Mouse (Mus musculus) layer of hippocampus, adult 9-11 months (tissue): Measurements from ENCODE around the gene Birc2.

Source experiments
- DNase-seq: peaks from one replicate; pipeline ENCODE4 v3.0.0; 2022

The Birc2 gene

DNA sequence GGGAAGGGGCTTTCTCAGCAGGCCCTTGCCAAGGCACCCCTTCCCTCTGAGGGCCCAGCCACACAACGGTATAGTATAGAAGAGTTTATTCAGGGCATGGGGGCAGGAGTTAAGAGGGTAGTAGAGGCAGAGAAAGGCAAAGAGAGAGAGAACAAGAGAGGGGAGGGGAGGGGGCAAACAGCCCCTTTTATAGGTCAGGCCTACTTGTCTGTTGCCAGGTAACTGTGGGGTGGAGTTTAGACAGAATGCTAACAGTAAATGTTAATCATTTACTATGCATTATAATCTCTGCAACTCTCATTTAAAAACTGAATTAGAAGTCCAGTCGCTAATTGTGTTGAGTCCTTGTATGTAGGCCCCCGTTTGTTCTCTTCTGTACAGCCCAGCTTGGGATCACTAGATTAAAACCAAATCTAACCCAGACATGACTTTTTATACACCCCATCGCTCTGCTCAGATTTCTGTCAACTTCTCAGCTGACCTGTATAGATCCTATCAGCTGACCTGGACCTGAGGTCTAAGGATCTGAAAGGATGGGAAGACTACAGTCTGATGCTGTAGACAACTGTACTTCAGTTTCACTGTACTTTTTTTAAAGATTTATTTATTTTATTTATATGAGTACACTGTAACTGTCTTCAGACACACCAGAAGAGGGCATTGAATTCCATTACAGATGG, 8.5 kb upstream of the Birc2 start:
- DNase-seq: no peak

DNA sequence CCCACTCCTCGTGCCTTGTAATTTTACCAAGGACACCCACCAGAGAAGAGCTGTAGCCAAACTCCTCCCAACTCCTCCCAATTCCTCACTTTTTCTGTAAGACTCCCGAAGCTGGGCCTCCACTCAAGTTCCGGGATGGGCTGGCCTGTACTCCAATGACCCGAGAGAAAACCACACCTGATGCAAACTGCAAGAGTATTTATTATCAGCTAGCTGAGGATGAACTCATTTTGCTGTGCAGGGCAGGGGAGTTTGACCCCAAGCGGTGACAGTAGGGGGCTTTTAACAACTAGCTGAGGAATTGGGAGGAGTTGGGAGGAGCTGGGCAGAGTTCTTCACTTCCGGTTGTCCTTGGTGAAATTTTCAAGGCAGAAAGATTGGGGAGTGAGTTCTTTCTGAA, 4.4 kb upstream of the Birc2 start:
- DNase-seq: no peak

DNA sequence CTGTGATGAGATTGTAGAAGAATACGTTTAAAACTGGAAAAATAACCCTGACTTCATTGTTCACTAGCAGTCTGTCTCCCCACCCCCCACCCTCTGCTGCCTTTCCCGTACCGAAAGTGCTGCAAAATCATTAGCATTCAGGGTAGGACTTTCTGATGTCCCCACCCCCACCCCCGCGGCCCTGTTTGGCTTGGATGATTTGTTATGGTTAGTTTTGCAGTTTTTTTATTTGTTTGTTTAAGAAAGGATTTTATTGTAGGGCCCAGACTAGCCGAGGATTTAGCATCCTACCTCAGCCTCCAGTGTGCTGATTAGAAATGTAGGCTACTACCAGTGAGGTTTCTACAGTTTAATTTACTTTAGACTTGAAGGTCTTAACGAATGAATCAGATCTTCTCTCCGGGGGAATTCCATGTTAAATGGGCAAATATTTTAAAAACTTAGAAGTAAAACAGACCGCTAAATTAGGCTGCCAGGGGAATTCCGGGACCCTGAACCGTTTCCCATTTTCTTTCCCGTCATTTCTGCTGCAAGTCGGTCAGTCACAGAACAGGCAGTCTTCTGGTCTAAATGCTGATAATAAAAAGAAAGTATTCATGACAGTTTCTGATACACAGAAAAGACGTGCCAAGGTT, 1.1 kb upstream of the Birc2 start:
- no peak for DNase-seq

DNA sequence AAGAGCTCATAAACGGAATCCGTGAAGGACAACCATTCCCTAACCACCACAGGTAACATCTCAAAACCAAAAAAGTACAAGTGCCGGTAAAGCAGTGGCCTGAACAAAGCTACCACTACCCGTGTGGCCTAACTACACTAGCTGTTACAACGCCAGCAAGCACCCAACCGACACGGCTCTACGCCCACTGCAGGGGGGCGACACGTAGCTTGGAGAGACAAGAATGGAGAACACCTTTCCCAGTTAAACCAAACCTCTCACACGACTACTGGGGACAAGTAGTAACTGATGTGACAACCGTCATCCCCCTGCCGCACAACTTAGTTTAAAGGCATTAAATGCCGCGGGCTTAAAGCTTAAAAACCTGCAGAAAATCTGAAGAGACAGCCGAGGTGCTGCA, 533 bp downstream of the Birc2 start:
- DNase-seq: peak; percentile 16

DNA sequence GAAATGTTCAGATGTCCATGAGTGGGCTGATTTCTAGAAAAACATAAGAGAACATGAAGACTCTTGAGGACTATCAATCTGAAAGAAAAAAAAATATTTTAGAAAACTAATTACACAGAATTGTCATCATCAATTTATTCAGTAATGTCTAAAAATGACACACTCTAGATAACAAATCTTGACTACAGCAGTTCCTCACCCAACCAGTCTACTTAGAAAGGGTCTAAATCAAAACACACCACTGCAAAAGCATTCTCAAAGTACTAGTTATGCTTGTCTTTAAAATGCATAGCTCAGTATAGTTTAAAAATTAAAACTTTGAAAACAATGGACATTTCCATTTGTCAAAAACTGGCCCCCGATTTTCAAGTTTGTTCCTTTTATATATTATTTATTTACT, 1.6 kb downstream of the Birc2 start:
- DNase-seq: no peak

DNA sequence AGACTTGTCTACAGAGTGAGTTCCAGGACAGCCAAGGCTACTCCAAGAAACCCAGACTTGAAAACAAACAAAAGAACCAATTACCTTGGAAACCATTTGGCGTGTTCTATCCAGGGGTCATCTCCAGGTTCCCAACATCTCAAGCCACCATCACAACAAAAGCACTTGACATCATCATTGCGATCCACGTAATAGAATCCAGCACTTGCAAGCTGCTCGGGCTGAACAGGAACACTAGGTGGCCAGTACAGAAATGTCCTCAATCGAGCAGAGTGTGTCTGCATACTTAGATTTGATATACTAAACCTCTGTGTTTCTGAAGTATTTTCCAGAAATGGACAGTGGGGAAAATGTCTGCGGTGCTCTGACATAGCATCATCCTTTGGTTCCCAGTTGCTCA, 3.4 kb downstream of the Birc2 start:
- DNase-seq: no peak

DNA sequence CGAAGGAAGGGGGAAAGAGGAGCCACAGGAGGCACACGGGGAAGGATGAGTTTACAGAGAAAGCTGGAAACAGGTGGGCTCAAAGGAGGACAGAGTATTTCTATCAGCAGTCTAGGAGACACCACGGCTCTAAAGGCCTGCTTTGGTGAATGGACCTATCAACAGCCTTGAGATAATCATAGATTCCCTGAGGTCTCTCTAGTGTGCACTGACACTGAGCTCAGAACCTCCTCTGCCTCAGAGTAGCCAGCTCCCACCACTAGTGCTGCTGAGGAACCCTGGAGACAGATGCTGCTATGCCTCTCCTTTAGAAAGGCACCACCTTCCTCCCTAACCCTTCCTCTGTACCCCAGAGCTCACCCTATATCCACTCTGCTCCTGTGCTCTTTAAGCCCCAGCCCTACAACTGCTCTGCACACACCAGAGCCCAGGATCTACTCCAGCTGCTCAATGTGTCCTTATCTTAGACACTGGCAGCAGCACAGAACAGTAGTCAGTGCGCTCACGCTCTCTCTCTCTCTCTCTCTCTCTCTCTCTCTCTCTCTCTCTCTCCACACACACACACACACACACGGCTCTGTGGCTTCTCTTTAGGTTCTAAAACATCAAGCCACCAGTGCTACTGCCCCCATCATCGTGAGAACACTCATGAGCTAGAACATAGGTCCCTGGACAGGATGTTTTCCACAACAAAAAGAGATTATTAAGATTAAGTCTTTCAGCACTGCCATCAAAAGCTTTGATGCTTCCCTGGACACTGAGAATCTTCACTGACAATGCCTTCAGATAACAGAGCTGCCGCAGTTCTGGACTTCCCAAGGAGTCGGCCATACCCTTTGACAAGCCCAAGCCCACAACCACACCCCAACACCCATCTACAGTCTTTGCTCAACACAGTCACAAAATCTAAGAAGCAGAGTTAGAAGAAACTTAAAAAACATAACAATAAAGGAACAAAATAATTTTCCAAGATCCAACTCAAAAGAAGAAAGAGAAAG, 7.0 kb downstream of the Birc2 start:
- no peak for DNase-seq

DNA sequence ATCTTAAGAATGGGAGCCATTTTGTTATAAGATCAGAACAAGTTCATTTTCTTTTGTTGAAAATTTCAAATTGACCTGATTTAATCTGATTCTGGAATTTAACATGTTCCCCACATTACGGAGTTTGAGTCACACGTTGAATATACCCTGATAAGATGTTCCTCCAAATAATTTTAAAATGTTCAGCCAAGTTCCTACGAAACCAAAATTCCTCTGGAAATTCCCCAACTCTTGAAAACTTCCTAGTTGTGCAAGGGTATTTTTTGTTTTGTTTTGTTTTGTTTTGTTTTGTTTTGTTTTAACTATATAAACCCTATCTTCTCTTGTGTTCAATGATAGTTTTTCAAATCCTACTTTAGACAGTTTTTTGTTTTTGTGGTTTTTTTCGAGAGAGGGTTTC, 8.2 kb downstream of the Birc2 start:
- no peak for DNase-seq

DNA sequence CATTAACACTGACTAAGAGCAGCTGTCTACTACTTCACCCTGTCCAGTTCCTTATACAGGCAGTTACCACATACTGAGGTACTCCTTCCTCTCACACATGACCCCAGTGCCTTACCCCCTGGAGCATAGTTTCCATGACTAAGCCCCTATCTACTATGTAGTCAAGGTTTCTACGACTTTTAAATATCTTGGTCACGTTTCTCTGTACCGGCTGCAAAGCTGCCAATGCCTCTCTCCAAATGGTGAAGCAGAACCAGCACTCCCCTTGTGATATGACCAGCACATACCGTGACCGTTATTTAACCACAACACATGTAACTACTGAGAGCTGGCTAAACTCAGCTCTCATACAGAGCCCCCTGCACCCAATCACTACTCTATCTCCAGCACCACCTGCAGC, 11.9 kb downstream of the Birc2 start:
- no peak for DNase-seq

DNA sequence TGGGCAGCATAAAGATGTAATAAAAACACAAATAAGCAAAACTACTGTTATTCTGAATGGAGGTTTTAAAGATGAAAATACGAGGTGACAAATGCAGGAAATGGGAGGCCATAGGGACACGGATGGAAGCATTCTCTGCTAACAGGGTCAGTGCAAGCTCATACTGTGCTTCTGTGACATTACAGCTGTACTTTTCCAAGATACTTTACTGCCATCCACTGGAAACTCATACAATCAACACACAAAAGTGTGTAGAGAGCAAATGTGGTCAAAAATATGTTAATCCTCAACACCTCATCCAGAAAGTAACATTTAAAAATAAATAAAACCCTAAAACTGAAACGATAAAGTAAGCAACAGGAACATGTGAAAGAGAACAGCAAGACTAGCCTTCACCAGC, 14.1 kb downstream of the Birc2 start:
- DNase-seq: no peak

DNA sequence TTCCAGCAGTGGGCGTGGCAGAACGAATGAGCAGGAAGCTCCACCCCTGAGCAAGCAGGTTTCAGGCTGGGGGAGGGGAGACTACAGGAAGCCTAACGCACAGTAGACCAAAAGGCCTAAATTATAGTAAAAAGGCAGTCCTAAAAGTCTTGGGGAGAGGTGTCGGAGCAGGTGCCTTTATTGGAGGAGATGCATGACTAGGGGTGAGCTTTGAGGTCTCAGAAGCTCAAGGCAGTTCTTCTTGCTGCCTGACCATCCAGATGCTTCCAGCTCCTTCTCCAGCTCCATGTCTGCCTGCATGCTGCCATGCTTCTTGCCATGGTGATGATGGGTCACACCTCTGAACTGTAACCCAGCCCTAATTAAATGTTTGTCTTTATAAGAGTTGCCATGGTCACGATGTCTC, 31.8 kb downstream of the Birc2 start:
- DNase-seq: no peak

DNA sequence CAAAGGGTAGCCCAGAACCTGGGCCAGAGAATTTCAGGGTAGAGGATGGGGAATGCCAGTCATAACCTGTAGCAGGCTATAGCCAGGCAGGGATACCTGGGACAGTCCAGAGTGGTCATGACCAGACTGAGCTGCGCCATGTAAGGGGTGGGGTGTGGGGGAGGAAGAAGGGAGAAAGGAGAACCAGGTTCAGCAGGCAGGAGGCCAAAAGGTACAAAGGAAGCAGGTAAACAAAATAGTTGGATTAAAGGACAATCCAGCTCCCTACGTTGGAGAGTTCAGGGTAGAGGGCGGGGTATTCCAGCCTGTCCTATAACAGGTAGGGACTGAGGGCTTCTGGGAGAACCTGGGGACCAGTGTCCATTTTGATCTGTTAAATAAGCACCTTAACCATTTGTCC, 38.3 kb downstream of the Birc2 start:
- DNase-seq: no peak

DNA sequence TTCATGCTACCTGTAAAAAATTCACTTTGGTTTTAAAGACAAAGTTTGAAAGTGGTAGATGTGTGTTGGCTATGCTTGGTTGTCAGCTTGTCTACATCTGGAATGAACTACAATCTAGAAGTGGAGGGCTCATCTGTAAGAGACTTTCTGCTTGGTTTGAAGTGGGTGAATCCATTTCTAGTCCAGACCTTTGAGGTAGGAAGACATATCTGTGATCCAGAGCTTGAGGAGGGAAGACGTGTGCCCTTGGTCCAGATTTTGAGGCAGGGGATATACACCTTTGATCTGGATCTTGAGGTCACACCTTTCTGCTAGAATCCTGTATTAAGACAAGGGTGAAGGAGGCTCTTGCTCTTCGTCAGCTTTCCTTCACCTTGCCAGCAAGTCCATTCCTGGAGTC, 39.3 kb downstream of the Birc2 start:
- no peak for DNase-seq

DNA sequence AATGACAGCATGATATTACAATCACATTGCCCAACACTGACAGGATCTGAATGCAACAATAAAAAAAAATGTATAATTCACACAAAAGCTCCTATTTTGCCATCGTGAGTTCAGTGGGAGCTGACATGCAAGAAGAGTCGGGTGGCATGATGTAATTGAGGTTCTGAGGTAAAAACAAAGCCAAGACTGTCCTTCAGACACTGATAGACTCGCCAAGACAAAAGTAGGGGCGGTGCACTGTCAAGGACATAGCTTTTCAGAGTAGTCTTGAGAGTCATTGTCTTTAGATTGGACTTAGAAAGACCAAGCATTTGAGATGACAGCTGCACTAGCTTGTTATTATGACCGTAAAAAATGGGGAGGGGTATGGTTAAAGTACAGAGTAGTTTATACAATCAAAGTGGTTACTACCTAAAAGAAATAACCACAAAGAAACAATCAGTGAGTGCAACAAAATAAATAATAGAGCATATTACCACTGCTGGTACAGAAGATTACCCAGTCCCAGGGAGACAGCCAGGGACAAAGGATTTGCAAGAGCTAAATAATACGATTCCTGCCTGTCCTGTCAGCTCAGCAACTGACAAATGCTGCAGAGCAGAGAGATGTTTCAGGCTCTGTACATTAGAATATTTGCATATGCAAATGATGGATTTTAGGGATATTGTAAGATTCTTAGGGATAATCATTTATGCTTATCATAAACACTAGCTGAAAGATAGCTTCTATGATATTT, 40.6 kb downstream of the Birc2 start:
- no peak for DNase-seq

DNA sequence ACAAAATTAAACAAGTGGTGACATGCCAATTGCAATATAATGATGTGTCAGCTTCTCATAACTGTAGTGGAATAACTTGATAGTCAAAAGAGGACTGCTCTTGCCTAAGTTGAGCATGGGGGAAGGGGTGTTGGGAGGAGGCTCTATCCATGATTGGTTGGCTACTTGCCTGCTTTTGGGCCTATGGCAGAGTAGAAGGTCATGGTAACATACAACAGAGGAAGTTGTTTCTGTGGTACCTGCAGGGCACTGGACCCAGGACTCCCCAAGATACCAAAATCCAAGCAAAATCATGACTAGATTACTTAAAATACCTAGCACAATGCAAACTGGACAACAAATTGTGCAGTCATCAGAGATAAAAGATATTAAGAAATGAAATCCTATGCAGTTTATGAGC, 41.3 kb downstream of the Birc2 start:
- no peak for DNase-seq

DNA sequence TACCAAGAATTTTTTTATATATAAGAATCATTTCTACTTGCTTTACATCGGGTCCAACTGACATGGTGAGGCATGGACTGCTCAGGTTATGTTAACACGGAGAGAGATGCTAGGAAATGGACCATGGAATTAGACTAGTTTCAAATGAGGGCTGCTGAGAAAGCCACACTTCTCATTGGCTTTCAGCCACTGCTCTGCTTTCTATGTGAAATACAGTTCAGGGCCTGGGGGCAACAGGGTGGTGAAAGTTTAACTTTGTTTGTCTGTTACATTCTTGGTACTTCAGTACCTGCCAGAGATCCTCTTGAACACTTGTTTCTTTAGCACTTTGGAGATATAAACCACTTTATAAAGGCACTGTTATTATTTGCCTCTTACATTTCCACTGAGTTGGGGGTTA, 43.3 kb downstream of the Birc2 start:
- no peak for DNase-seq

DNA sequence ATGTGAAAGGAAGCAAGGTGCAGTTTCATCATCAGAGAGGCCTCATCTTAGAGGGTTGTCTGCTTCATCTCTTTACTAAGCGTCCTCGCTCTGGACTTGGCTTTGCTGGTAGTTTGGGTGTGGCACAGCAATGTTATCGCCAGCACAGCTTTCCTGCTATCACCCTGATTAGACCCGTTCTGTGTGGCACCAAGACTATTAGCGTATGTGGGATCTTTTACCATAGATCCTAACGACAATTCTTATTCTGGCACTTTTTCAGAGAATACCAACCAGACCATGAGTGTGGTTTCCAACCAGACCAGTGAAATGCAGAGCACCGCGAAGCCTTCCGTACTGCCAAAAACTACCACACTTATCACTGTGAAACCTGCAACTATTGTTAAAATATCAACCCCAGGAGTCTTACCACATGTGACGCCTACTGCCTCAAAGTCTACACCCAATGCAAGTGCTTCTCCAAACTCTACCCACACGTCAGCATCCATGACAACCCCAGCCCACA, 46.2 kb downstream of the Birc2 start:
- peak; percentile 27 for DNase-seq

DNA sequence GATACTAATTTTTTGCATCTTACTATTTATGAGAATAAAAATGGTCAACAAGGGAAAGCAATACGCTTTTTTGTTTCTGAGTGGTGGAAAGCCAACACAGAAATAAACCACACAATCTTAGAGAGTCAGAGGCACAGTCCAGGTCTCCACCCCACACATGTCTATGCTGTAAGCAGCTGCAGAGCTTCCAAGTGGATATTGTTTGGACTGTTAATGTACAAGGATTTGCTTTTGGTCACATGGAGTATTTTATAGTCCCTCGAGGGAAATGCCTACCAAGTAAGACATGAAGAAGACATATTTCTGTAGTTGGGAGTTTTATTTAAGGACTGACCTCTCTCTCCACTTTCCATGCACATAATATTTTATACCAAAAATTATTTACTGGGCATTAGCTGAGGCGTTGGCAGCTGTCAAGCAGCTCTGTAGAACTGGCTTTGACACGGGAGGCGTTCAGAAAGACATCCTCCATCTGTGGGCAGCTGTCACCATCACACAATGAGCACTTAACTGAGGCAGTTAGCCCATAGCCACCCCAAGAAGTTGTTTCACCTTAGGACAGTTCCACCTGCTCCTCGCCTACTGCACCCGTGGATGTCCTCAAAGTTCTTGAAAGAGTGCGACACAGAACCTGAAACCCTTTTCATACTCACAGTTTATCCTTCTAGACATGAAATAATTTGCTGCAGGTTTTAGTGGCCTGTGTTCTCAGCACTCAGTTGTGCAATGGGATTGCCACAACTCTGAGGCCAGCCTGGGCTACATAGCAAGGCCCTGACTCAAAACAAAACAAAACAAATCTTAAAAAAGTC, 46.9 kb downstream of the Birc2 start:
- no peak for DNase-seq

DNA sequence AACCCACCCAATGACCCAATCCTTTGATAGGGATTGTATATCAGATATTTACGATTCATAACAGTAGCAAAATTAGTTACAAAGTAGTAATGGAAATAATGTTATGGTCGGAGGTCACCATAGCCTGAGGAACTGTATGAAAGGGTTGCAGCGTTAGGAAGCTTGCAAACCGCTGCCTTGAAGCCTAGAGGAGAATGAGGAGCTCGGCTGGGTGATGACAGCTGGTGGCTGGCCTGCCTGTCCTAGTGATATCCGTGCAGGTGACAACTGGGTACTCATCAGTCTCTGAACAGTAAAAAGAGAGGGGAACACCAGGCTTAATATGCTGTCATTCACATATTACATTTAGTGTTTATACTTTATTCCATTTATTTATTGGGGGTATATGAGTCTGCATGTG, 48.5 kb downstream of the Birc2 start:
- no peak for DNase-seq

DNA sequence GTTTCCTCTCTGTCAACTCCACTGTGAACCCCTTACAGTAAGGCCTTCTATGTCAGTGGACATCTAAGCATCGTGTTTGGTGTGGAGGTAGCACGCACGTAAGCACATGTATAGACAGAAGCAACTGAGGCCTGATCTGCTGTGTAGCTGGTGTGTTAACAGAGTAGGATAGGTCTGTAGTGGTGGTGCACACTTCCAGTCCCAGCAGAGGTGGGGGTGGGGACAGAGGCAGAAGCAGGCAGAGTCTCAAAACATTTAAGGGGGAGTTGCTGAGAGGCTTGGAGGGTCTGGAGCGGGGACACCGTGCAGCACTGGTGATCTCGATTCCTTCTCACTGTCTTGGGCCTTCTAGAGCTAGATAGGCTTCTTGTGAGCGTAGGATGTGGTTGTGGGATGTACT, 50.8 kb downstream of the Birc2 start:
- no peak for DNase-seq

DNA sequence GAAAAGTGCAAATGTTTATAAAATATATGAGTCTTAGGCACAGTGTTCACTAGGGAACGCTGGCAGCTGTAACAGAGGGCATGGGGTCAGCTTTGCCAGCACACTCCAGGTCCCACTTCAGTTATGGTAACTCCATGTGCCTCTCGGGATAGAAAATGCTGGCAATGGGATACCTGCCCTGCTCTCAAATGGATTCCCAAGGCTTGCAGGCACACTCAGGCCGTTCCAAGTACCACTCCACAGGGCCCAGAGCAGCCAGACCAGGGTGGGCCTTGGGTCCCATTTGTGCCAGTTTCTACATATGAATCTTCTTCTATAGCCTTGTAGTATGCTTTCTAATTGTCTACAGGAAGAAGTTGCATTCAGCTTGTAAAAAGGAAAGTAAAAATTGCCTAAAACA, 51.5 kb downstream of the Birc2 start:
- no peak for DNase-seq

DNA sequence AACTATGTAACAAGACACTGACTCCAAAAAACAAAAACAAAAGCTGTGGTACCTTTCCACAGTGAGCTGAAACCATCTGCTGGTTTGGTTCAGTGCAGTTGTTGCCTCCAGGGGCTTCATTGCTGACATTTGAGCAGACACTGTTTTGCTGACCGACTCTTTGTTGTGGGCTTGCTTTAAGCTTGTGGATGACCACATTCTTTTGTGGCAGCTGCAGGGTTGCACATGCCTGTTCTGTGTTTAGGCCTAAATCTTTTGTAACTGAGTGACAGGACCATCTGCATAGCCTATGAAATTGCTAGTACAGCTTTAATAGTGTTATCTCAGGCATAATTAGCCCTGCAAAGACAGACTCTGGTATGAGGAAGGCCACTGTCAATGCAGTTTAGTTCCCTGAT, 52.2 kb downstream of the Birc2 start:
- DNase-seq: no peak
